Mouse (Mus musculus): ENCODE data around the gene Mpped1. TPM values are rescaled to one million over a fixed set of nuclear protein-coding genes. Genes with fewer than 3 reads are reported as not detected.

Mpped1 gene
- polyA plus RNA-seq, 1 experiment from 2014 or later, result 0.22 TPM

DNA sequence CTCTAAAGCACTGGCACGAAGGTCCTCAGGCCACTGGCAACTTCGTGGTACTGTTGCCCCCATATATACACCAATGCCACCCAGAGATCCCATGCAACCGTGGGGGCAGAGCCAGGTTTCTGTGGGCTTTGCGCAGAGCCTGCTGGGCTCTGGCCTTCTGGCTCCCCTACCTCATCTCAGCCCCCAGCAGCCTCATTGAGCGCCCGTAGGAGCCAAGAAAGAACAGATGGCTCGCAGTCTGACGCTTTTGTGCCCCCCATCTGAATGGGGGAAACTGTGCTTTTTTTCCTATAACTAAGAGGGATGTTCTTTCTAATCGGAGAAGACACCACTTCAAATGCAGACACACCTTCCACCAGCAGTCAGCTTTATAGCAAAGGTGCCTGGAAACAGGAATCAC lies 105.0 kb downstream of the Mpped1 start:
- TF ChIP-seq CTCF (IDR thresholded peaks at IDR 0.05; ENCODE audit: low read depth), result no peak
- 88% methylated on average over 9 of the region's 9 CpGs for WGBS
- no peak for ATAC-seq (replicated peaks; ENCODE audit: low FRiP score, low read depth)

DNA sequence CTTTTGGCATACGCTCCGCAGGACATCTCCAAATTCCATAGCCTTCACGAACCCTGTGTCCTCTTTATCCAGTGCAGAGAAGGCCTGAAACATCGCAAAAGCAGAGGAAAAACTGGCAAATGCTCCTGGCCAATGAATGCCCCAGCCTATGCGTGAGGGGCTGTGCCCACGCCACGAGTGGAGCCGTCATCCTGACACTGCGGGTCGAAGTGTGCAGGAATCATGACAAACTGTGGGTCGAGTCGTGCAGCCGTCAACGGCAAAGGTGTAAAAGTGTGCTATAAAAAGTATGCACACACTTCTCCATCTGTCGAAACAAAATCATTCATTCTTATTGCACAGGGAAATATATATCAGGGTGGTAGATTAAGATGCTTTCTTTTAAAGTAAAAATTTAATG lies 113.6 kb downstream of the Mpped1 start:
- no peaks in the 10 kb centered on the region for H3K27me3 ChIP-seq (ENCODE audit: insufficient read depth, low read length)
- TF ChIP-seq CTCF (IDR thresholded peaks at IDR 0.05; ENCODE audit: low read depth), result no peak
- H3K36me3 ChIP-seq (ENCODE audit: insufficient read depth, low read length), result no peaks in the 10 kb centered on the region
- WGBS, result 79% methylated on average over 15 of the region's 15 CpGs
- H3K4me2 ChIP-seq (ENCODE audit: low read length), result no peak overlapping the region
- no peak for DNase-seq (ENCODE audit: low spot score)
- H3K9ac ChIP-seq (ENCODE audit: low read depth, low read length), result no peak overlapping the region
- no peak overlapping the region for H3K27ac ChIP-seq
- H3K9me3 ChIP-seq (replicated peaks; ENCODE audit: low read length), result no peaks in the 10 kb centered on the region
- no peak overlapping the region for H3K4me3 ChIP-seq (replicated peaks; ENCODE audit: low read depth, low read length)
- H3K4me1 ChIP-seq (replicated peaks; ENCODE audit: insufficient read depth, low read length), result no peaks in the 10 kb centered on the region
- ATAC-seq (replicated peaks; ENCODE audit: low FRiP score, low read depth), result no peak

More for the DNA sequence above, 105.0 kb downstream of the Mpped1 start:
- no peak for DNase-seq (ENCODE audit: low spot score)
- Histone ChIP-seq H3K4me2 (ENCODE audit: low read length) (no peak overlapping the region), H3K9ac (ENCODE audit: low read depth, low read length) (no peak overlapping the region), H3K4me3 (replicated peaks; ENCODE audit: low read depth, low read length) (no peak overlapping the region), H3K27ac (no peak overlapping the region), H3K36me3 (ENCODE audit: insufficient read depth, low read length) (no peaks in the 10 kb centered on the region), H3K9me3 (replicated peaks; ENCODE audit: low read length) (no peaks in the 10 kb centered on the region), H3K27me3 (ENCODE audit: insufficient read depth, low read length) (no peaks in the 10 kb centered on the region), H3K4me1 (replicated peaks; ENCODE audit: insufficient read depth, low read length) (no peaks in the 10 kb centered on the region)

DNA sequence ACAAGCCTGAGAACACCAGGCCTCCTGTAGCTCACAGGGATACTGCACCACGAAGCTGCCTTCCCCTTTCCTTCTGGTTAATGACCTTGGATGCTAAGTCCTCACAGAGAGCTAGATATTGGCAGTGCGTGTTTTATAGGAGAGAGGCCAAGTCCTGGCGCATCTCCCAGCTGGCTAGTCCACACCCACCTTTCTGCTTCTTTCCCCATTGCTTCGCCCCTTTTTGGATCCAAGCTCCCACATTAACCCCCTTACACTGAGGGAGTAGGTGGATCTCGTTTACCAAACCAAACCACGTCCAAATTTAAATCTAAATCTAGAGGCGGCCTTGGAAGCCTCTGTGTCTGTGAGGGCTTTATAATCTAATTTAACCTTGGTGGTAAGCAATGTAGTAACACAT lies 115.0 kb downstream of the Mpped1 start:
- Histone ChIP-seq H3K4me2 (ENCODE audit: low read length) (no peak overlapping the region), H3K9me3 (replicated peaks; ENCODE audit: low read length) (no peaks in the 10 kb centered on the region), H3K27me3 (ENCODE audit: insufficient read depth, low read length) (no peaks in the 10 kb centered on the region), H3K9ac (ENCODE audit: low read depth, low read length) (no peak overlapping the region), H3K36me3 (ENCODE audit: insufficient read depth, low read length) (no peaks in the 10 kb centered on the region), H3K4me3 (replicated peaks; ENCODE audit: low read depth, low read length) (no peak overlapping the region), H3K27ac (no peak overlapping the region), H3K4me1 (replicated peaks; ENCODE audit: insufficient read depth, low read length) (no peaks in the 10 kb centered on the region)
- DNase-seq (ENCODE audit: low spot score) (no peak), ATAC-seq (replicated peaks; ENCODE audit: low FRiP score, low read depth) (no peak)
- WGBS, result 78% methylated on average over 7 of the region's 7 CpGs
- no peak for TF ChIP-seq CTCF (IDR thresholded peaks at IDR 0.05; ENCODE audit: low read depth)

DNA sequence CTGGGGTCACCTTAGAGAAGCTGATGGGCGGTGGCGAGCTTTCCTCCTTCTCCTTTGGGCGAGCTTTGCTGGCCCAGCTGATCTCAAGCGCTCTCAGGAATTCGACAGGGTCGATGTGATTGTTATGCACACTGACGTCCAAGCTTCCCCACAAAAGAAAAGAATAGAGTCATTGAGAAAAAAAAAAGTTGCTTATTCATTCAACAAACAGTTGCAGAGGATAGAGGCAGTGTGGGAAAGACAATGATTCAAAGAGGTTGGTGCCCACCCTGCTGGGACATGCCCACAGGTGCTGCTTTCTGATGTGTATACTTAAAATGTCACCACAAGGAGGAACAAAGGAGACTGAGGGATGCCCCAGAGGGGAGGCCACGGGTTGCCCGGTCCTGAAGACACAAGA lies 116.7 kb downstream of the Mpped1 start:
- WGBS, result 46% methylated on average over 9 of the region's 9 CpGs
- Histone ChIP-seq H3K9ac (ENCODE audit: low read depth, low read length) (no peak overlapping the region), H3K4me2 (ENCODE audit: low read length) (no peak overlapping the region), H3K27ac (no peak overlapping the region), H3K9me3 (replicated peaks; ENCODE audit: low read length) (no peaks in the 10 kb centered on the region), H3K4me3 (replicated peaks; ENCODE audit: low read depth, low read length) (no peak overlapping the region), H3K36me3 (ENCODE audit: insufficient read depth, low read length) (no peaks in the 10 kb centered on the region), H3K27me3 (ENCODE audit: insufficient read depth, low read length) (no peaks in the 10 kb centered on the region), H3K4me1 (replicated peaks; ENCODE audit: insufficient read depth, low read length) (no peaks in the 10 kb centered on the region)
- no peak for TF ChIP-seq CTCF (IDR thresholded peaks at IDR 0.05; ENCODE audit: low read depth)
- no peak for DNase-seq (ENCODE audit: low spot score)
- no peak for ATAC-seq (replicated peaks; ENCODE audit: low FRiP score, low read depth)

DNA sequence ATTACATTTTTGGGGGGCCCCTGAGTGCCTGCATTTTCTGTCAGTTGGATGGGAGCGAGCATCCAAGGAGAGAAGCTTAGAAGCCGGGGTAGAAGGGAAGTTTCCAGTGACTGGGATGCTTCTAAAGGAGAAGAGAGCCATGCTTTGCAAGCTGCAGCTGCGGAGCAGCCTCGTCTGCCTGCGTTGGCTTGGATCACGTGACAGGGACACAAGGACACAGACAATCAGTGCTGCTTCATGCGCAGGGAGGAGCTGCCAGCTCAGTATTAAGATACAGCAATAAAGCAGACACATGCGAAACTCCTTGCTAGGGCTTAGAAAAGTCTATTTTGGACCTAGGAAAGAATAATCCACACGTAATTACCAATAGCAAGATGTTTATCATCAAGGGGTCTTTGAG lies 118.0 kb downstream of the Mpped1 start:
- Histone ChIP-seq H3K9ac (ENCODE audit: low read depth, low read length) (no peak overlapping the region), H3K27ac (no peak overlapping the region), H3K9me3 (replicated peaks; ENCODE audit: low read length) (no peaks in the 10 kb centered on the region), H3K36me3 (ENCODE audit: insufficient read depth, low read length) (no peaks in the 10 kb centered on the region), H3K4me3 (replicated peaks; ENCODE audit: low read depth, low read length) (no peak overlapping the region), H3K27me3 (ENCODE audit: insufficient read depth, low read length) (no peaks in the 10 kb centered on the region), H3K4me1 (replicated peaks; ENCODE audit: insufficient read depth, low read length) (no peaks in the 10 kb centered on the region), H3K4me2 (ENCODE audit: low read length) (no peak overlapping the region)
- ATAC-seq (replicated peaks; ENCODE audit: low FRiP score, low read depth) (no peak), DNase-seq (ENCODE audit: low spot score) (no peak)
- WGBS, result 54% methylated on average over 9 of the region's 9 CpGs
- TF ChIP-seq CTCF (IDR thresholded peaks at IDR 0.05; ENCODE audit: low read depth), result no peak

DNA sequence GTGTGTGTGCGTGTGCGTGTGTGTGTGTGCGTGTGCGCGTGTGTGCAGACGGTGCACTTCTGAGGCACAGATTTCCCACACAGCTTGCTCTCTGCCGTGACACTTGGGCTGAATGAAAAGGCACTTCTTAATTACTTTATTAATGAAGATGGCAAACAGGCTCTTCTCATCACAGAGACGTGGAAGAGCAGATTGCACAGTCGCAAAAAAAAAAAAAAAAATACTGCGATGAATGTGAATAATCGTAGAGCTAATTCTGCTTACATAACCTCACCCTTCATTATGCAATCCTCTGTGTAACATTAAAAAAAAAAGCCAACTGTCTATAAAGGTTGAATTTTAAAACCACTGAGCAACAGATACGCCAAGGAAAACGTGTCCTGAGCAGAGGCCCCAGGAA lies 127.2 kb downstream of the Mpped1 start:
- H3K27ac ChIP-seq, result no peak overlapping the region
- WGBS, result 87% methylated on average over 13 of the region's 13 CpGs
- DNase-seq (ENCODE audit: low spot score), result no peak
- H3K9ac ChIP-seq (ENCODE audit: low read depth, low read length), result no peak overlapping the region
- H3K4me3 ChIP-seq (replicated peaks; ENCODE audit: low read depth, low read length), result no peak overlapping the region
- no peaks in the 10 kb centered on the region for H3K9me3 ChIP-seq (replicated peaks; ENCODE audit: low read length)
- no peak for TF ChIP-seq CTCF (IDR thresholded peaks at IDR 0.05; ENCODE audit: low read depth)
- no peak overlapping the region for H3K4me2 ChIP-seq (ENCODE audit: low read length)
- no peak for ATAC-seq (replicated peaks; ENCODE audit: low FRiP score, low read depth)
- no peaks in the 10 kb centered on the region for H3K36me3 ChIP-seq (ENCODE audit: insufficient read depth, low read length)
- H3K27me3 ChIP-seq (ENCODE audit: insufficient read depth, low read length), result no peaks in the 10 kb centered on the region
- H3K4me1 ChIP-seq (replicated peaks; ENCODE audit: insufficient read depth, low read length), result no peaks in the 10 kb centered on the region

Other genes starting within 250 kb of the Mpped1 start
- 159 and 169 TPM in 2 replicates for gene Tspo, start 215.9 kb upstream of the Mpped1 start, polyA plus RNA-seq (2015; fragmentation: Nextera tagmentation; extraction: Ambion mirVana)
- 37.6 and 41.2 TPM in 2 replicates for gene Mcat, start 215.7 kb upstream of the Mpped1 start, polyA plus RNA-seq (2015; fragmentation: Nextera tagmentation; extraction: Ambion mirVana)
- gene Ttll12, start 184.3 kb upstream of the Mpped1 start, polyA plus RNA-seq (2015; fragmentation: Nextera tagmentation; extraction: Ambion mirVana), result 22.4 and 25.1 TPM in 2 replicates
- 3.0 and 3.3 TPM in 2 replicates for gene Scube1, start 54.4 kb upstream of the Mpped1 start, polyA plus RNA-seq (2015; fragmentation: Nextera tagmentation; extraction: Ambion mirVana)

All from kidney, postnatal 0 days (tissue).